ENCODE assay signal across 8 mouse cellular contexts in the genomic region with DNA sequence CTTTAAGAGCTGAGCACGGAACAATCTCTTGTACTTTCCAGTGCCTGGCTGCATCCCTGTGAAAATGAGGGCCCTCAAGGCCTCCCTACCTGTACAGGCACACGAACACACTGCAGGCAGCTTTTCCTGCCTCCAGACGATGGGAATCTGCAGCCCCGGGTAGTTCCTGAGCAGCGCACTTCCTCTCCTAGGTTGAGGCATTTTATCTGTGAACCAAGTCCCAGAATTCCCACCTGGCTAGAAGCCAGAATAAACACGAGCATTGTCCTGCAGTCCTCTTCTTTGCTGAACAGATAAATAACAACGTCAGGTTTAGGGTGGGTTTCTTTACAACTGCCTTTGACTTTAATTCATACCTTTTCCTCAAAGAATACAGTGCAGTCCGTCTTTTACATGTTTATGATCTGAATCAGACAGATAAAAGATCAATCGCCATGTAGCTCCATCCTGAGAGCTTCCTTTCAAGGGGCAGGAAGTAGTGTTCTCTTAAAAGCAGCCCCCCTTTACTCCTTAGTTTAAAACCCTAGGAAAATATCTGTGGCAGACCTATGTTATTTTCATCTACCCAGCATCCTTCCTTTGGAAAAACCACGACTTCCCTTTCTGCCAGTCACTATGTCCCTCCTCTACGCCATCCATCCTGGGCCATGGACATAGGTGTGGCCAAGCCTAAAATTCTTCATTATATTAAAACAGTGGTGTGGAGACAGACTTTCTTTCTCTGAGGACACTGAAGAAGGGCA.
A peak's percentile ranks its signal among the peaks of the same experiment; 100 is the strongest.
DNase-seq lines count a peak whose midpoint lies in the region; ATAC-seq and TF ChIP-seq lines count a peak whose summit lies in the region.

No protein-coding gene starts in this region.

- peaks cover 16% of the 10 kb centered on the region; the same call in 1 of the 2 replicates for H3K4me1 ChIP-seq in embryonic facial prominence, embryonic 13.5 days
- peaks cover 63% of the 10 kb centered on the region for H3K4me1 ChIP-seq in liver, postnatal 0 days (ENCODE audit: insufficient read depth)

- H3K27me3 ChIP-seq in embryonic facial prominence, embryonic 13.5 days: no peaks in the 10 kb centered on the region
- no peaks in the 10 kb centered on the region for H3K27me3 ChIP-seq in liver, postnatal 0 days (ENCODE audit: insufficient read depth, low read length)

- no peak overlapping the region for H3K4me2 ChIP-seq in embryonic facial prominence, embryonic 13.5 days
- peak overlapping the region; percentile 47 for H3K4me2 ChIP-seq in liver, postnatal 0 days (ENCODE audit: low read depth, low read length)

- WGBS in embryonic facial prominence, embryonic 13.5 days: 57% methylated on average over 11 of the region's 11 CpGs
- WGBS in liver, postnatal 0 days (ENCODE audit: insufficient replicate concordance): 21% methylated on average over 11 of the region's 11 CpGs

- ATAC-seq in CD4-positive, CD25-positive, alpha-beta regulatory T cell, adult 4 months: no peak
- ATAC-seq in embryonic facial prominence, embryonic 13.5 days (ENCODE audit: insufficient number of reproducible peaks, insufficient read depth, low FRiP score, low TSS enrichment, low read depth): no peak
- no peak for ATAC-seq in liver, postnatal 0 days

- peak; percentile 16 for DNase-seq in CD4-positive, CD25-positive, alpha-beta regulatory T cell, adult 2 months (ENCODE audit: low read depth, low spot score)
- peak; percentile 31 for DNase-seq in induced T-regulatory cell, adult 2 months (ENCODE audit: low read depth)
- DNase-seq in liver, postnatal 0 days: peak; percentile 48
- no peak for DNase-seq in MN1 (ENCODE audit: low spot score)
- no peak for DNase-seq in embryo, embryonic 9.5 days (ENCODE audit: extremely low spot score)
- no peak for DNase-seq in thymus, postnatal 10 days (ENCODE audit: low spot score in 2 of 2)

- H3K27ac ChIP-seq in embryonic facial prominence, embryonic 13.5 days: peak overlapping the region; percentile 58; the same call in 1 of the 2 replicates
- H3K27ac ChIP-seq in liver, postnatal 0 days (ENCODE audit: low read depth): peak overlapping the region; percentile 89

- H3K36me3 ChIP-seq in embryonic facial prominence, embryonic 13.5 days: no peaks in the 10 kb centered on the region
- no peaks in the 10 kb centered on the region for H3K36me3 ChIP-seq in liver, postnatal 0 days (replicated peaks; ENCODE audit: insufficient read depth, low read length)

- TF ChIP-seq CTCF in liver, postnatal 0 days (IDR thresholded peaks at IDR 0.05; ENCODE audit: low read depth): no peak

- H3K9me3 ChIP-seq in embryonic facial prominence, embryonic 13.5 days: no peaks in the 10 kb centered on the region
- no peaks in the 10 kb centered on the region for H3K9me3 ChIP-seq in liver, postnatal 0 days (ENCODE audit: low read length)

- no peak overlapping the region for H3K4me3 ChIP-seq in embryonic facial prominence, embryonic 13.5 days
- 0 out of 2 replicates have a peak overlapping the region, but pooled peaks have one; percentile 1 for H3K4me3 ChIP-seq in liver, postnatal 0 days (ENCODE audit: low read depth, low read length)

- no peak overlapping the region for H3K9ac ChIP-seq in embryonic facial prominence, embryonic 13.5 days
- peak overlapping the region; percentile 12; the same call in 1 of the 2 replicates for H3K9ac ChIP-seq in liver, postnatal 0 days (replicated peaks)

- TF ChIP-seq EP300 in liver, postnatal 0 days (IDR thresholded peaks at IDR 0.05; ENCODE audit: low read depth): no peak; the same call in 1 of the 2 replicates

Comparison
In these comparisons a context has a peak if more than half of its experiments do, and no peak if none do; other contexts are left out.
1. DNase-seq: peak in CD4-positive, CD25-positive, alpha-beta regulatory T cell, adult 2 months (single experiment), induced T-regulatory cell, adult 2 months (single experiment) and liver, postnatal 0 days (single experiment); none in MN1 (single experiment), embryo, embryonic 9.5 days (single experiment) and thymus, postnatal 10 days (0 of 2).